Mouse (Mus musculus) gastrocnemius, postnatal 36 days (tissue): ENCODE data around the gene Prrt4. TPM values are rescaled to one million over a fixed set of nuclear protein-coding genes. Genes with fewer than 3 reads are reported as not detected.
"Not testable (repeated sequence)": the region's sequence is repeated elsewhere in the genome, so short reads cannot be mapped to it uniquely, and the experiment has no call there.

Source experiments
- DNase-seq, 2 experiments: peaks; one replicate each; pipeline ENCODE4 v3.0.0; 2022
- intact Hi-C: fragments of 180-260 bp; cut with DNase I; formaldehyde crosslinking; loops from one replicate; pipeline ENCODE4 v1.15.1; 2025
- microRNA-seq, 2 experiments: library from miRNA; unstranded; fragments of <30 nt; microRNA quantifications; one replicate each; pipeline ENCODE4 v1.2.0; 2021
- total RNA-seq, 2 experiments: library from RNA; stranded (reverse); gene quantifications; 2 replicates each; pipeline ENCODE4 v1.2.3; 2021

Gene Prrt4
- total RNA-seq, 2 experiments from 2014 or later, result 0.43 to 0.54 TPM

GRCm38 (mm10) chr6:29161291-29161690 is 18.1 kb downstream of the Prrt4 start:
- intact Hi-C loops, DNase-seq: not testable (repeated sequence)

- no peak for DNase-seq
- intact Hi-C loops, result no loop called here
These were observed 18.6 kb downstream of the Prrt4 start for GRCm38 (mm10) chr6:29160786-29161185.

- intact Hi-C loops, result no loop called here
- DNase-seq, result no peak
These were observed 23.1 kb downstream of the Prrt4 start for GRCm38 (mm10) chr6:29156326-29156725.

- intact Hi-C loops, result no loop called here
- no peak for DNase-seq
These were observed 29.4 kb downstream of the Prrt4 start for GRCm38 (mm10) chr6:29150001-29150400.

- DNase-seq, result no peak
- intact Hi-C loops, result loop anchor here (10.0 kb wide), 2 partner anchors 203 to 613 kb away; no protein-coding TSS in a partner anchor
These were observed 31.9 kb downstream of the Prrt4 start for GRCm38 (mm10) chr6:29147407-29148010.

GRCm38 (mm10) chr6:29146641-29147040 is 32.7 kb downstream of the Prrt4 start:
- DNase-seq, result no peak

GRCm38 (mm10) chr6:29145456-29146307 is 33.7 kb downstream of the Prrt4 start:
- intact Hi-C loops, result loop anchor here (10.0 kb wide), 2 partner anchors 201 to 611 kb away; no protein-coding TSS in a partner anchor
- no peak for DNase-seq

More at GRCm38 (mm10) chr6:29146641-29147040, 32.7 kb downstream of the Prrt4 start:
- intact Hi-C loops, result loop anchor here (10.0 kb wide), 2 partner anchors 202 to 612 kb away; no protein-coding TSS in a partner anchor

- intact Hi-C loops, result loop anchor here (10.0 kb wide), 2 partner anchors 200 to 610 kb away; no protein-coding TSS in a partner anchor
- no peak for DNase-seq
These were observed 34.4 kb downstream of the Prrt4 start for GRCm38 (mm10) chr6:29144971-29145370.

- DNase-seq, result peak; percentile 23 to 41
- intact Hi-C loops, result loop anchor here (1.0 to 10.0 kb wide), 3 partner anchors 50 to 609 kb away; no protein-coding TSS in a partner anchor
These were observed 35.8 kb downstream of the Prrt4 start for GRCm38 (mm10) chr6:29143608-29144007.

- no peak for DNase-seq
- intact Hi-C loops, result no loop called here
These were observed 41.9 kb downstream of the Prrt4 start for GRCm38 (mm10) chr6:29137441-29137840.

- no peak for DNase-seq
- intact Hi-C loops, result no loop called here
These were observed 46.3 kb downstream of the Prrt4 start for GRCm38 (mm10) chr6:29133100-29133499.

- no peak for DNase-seq
- intact Hi-C loops, result no loop called here
These were observed 52.4 kb downstream of the Prrt4 start for GRCm38 (mm10) chr6:29126878-29127426.

- intact Hi-C loops, result no loop called here
- no peak for DNase-seq
These were observed 59.4 kb downstream of the Prrt4 start for GRCm38 (mm10) chr6:29119990-29120389.

Small RNA genes within 50 kb of the gene (microRNA-seq; reads per million reads assigned to microRNA genes)
- gene Gm24303, result 0 reads per million in 2 experiments

Other genes starting within 250 kb of the Prrt4 start
- under 1 TPM; 0.39 to 0.66 TPM for gene Lep, start 119.4 kb downstream of the Prrt4 start, total RNA-seq
- gene Rbm28, start 14.6 kb downstream of the Prrt4 start, total RNA-seq, result 10 to 100 TPM; 12.8 to 15.7 TPM
- gene Impdh1, start 36.8 kb upstream of the Prrt4 start, total RNA-seq, result 10 to 100 TPM; 10.5 to 15.5 TPM
- gene Hilpda, start 92.9 kb upstream of the Prrt4 start, total RNA-seq, result 1 to 10 TPM; 3.2 to 3.4 TPM
- gene Fam71f2, start 100.0 kb upstream of the Prrt4 start, total RNA-seq, result not detected
- gene Fam71f1, start 139.6 kb upstream of the Prrt4 start, total RNA-seq, result not detected
- 10 to 100 TPM; 82.5 to 86.2 TPM for gene Calu, start 168.5 kb upstream of the Prrt4 start, total RNA-seq
- under 1 TPM in 1 of 2 experiments, not detected in 1; 0.35 TPM for gene Opn1sw, start 208.9 kb upstream of the Prrt4 start, total RNA-seq
- gene Ccdc136, start 216.7 kb upstream of the Prrt4 start, total RNA-seq, result 10 to 100 TPM; 10.1 to 12.9 TPM